ENCODE assay signal across 1 mouse cellular context in genomic region chr3:153944335-153944990, GRCm38 (mm10).
A peak's percentile ranks its signal among the peaks of the same experiment; 100 is the strongest.
TF ChIP-seq lines count a peak whose summit lies in the region.

Gene Acadm (minus strand): TSS chr3:153944632.

TF ChIP-seq in CH12.LX, 34 proteins besides CTCF, POLR2A, EP300 and RAD21 (continued from another document):
- TF ChIP-seq UBTF (IDR thresholded peaks at IDR 0.05; ENCODE audit: low read depth, low read length), result peak; percentile 64; the same call in 1 of the 2 replicates
